Mouse (Mus musculus) kidney, embryonic 14.5 days (tissue): Measurements from ENCODE around the gene Ddb2. TPM values are rescaled to one million over a fixed set of nuclear protein-coding genes. Genes with fewer than 3 reads are reported as not detected.
A peak's percentile ranks its signal among the peaks of the same experiment; 100 is the strongest.

Experiments
- ATAC-seq: fragments of 200-750 bp; cut with Nextera tagmentation; 2 replicates; pipeline ENCODE4 v1.8.0; 2017; ENCODE audit warnings: moderate number of reproducible peaks, mild to moderate bottlenecking, moderate TSS enrichment, moderate library complexity; ENCODE audit not compliant: low FRiP score, low TSS enrichment
- H3K27ac ChIP-seq: fragments of 300-500 bp; sonication (generic); 2 replicates; pipeline ENCODE4 v1.5.1; 2014; ENCODE audit warnings: low read depth, mild to moderate bottlenecking, low read length, moderate library complexity, mixed read lengths
- H3K27me3 ChIP-seq: fragments of 300-500 bp; sonication (generic); 2 replicates; pipeline ENCODE4 v1.6.1; 2014; ENCODE audit warnings: mild to moderate bottlenecking, low read length; ENCODE audit not compliant: control insufficient read depth, insufficient read depth
- H3K36me3 ChIP-seq: fragments of 300-500 bp; sonication (generic); 2 replicates; pipeline ENCODE4 v1.6.1; 2014; ENCODE audit warnings: low read length, mixed read lengths; ENCODE audit not compliant: control insufficient read depth, insufficient read depth
- H3K4me1 ChIP-seq: fragments of 300-500 bp; sonication (generic); 2 replicates; pipeline ENCODE4 v1.6.1; 2014; ENCODE audit warnings: low read length, mixed read lengths; ENCODE audit not compliant: control insufficient read depth, insufficient read depth
- H3K4me2 ChIP-seq: fragments of 300-500 bp; sonication (generic); replicated peaks from 2 replicates; pipeline ENCODE4 v1.6.1; 2014; ENCODE audit warnings: low read depth, mild to moderate bottlenecking, low read length
- H3K4me3 ChIP-seq: fragments of 300-500 bp; sonication (generic); 2 replicates; pipeline ENCODE4 v1.5.1; 2014; ENCODE audit warnings: mild to moderate bottlenecking, low read length
- H3K9ac ChIP-seq: fragments of 300-500 bp; sonication (generic); 2 replicates; pipeline ENCODE4 v1.6.1; 2014; ENCODE audit warnings: low read depth, mild to moderate bottlenecking, low read length, moderate library complexity
- H3K9me3 ChIP-seq: fragments of 300-500 bp; sonication (generic); 2 replicates; pipeline ENCODE4 v1.6.1; 2016; ENCODE audit warnings: low read length; ENCODE audit not compliant: control insufficient read depth
- WGBS: fragments of 180-500 bp; shearing (Covaris S2); extraction: QIAGEN DNeasy Blood & Tissue Kit; methylation state at CpG from one replicate; pipeline ENCODE4 v1.1.7; 2014; 5-methylcytosine and 5-hydroxymethylcytosine counted together
- polyA plus RNA-seq: library from polyadenylated mRNA; unstranded; fragments of >200 nt; fragmentation: Nextera tagmentation; extraction: Ambion mirVana; gene quantifications from 2 replicates; pipeline ENCODE4 v1.2.1, GENCODE M21; 2014

Ddb2 gene
- polyA plus RNA-seq, 1 experiment from 2014 or later: 15.0 TPM

DNA sequence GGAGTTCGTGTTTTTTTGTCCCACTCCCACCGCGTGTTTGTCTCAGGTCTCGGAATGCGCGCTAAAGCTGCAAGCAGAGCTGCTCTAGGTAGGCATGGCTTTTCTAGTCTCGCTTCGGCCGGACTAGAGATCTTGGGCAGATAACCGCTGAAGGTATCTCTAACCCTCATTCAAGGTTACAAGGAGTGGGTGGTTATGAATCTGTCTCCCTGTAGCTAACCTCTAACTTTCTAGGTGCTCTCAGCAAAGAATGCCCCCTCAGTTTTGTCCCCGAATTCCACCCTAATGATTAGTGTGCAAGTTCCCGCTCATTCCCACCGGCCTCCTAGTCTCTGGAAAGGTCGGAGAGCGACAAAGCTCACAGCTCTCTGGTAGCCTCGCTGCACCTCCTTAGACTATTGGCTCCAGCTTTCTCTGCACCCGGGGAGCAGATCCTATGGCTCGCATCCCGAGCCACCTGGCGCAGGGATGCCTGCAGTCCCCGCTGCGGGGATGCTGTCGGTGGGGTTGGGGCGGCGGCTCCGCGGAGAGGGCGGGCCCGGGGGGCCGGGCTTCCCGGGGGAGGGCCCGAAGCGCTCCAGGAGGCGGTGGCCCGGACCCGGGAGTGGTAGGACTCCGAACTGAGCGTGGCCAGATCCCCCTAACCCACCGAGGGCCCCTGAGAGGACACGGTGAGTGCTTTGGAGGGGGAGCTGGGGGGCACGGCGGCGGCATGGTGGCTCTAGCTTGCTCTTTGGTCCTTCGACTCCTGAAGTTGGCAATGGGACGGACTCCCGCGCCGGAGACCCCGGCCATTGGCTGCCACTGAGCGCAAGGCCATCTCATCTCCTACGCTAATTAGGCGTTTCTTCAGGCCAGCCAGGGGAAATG, 19.7 kb upstream of the Ddb2 start:
- H3K27me3 ChIP-seq: peaks cover 16% of the 10 kb centered on the region
- peak overlapping the region; percentile 53; the same call in 1 of the 2 replicates for H3K27ac ChIP-seq
- H3K36me3 ChIP-seq: peaks cover 11% of the 10 kb centered on the region; the same call in 1 of the 2 replicates
- H3K4me3 ChIP-seq: peak overlapping the region; percentile 76
- WGBS: under 1% methylated on average over 52 of the region's 52 CpGs
- H3K9ac ChIP-seq: peak overlapping the region; percentile 63
- peak; percentile 72 for ATAC-seq
- H3K4me2 ChIP-seq: peak overlapping the region; percentile 93
- H3K4me1 ChIP-seq: peaks cover 26% of the 10 kb centered on the region
- no peaks in the 10 kb centered on the region for H3K9me3 ChIP-seq

DNA sequence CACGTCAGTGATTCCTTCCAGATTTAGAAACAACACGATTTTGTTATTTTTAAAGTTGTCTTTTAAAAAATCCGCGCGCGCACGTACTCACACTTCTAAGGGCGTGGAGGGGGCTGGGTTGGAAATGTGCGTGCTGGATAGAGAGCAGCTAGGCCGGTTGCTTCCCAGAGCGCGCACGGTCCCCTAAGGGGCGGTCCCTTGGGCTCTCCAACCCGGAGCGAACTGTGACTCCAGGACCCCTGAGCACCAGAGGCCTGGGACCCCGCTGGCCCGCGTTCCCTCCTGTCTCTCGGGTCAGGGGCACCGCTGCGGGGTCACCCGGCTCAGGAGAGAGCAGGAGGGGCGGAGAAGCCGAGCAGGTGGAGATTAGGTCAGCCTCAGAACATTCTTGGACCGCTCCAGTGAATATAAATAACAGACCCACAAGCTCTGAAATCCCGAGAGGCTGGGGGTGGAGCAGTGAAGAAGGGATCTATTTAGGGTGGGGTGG, 18.9 kb upstream of the Ddb2 start, which contains the start of gene Pacsin3:
Gene Pacsin3 (plus strand): TSS at position 294 of the 490 bp plus-strand sequence.
- H3K9me3 ChIP-seq: no peaks in the 10 kb centered on the region
- peak within 1 kb of the TSS; percentile 76 for H3K4me3 ChIP-seq
- peak within 1 kb of the TSS; percentile 53; the same call in 1 of the 2 replicates for H3K27ac ChIP-seq
- peak; percentile 24; the same call in 1 of the 2 replicates for ATAC-seq
- peaks cover 26% of the 10 kb centered on the region for H3K4me1 ChIP-seq
- H3K27me3 ChIP-seq: peaks cover 16% of the 10 kb centered on the region
- H3K9ac ChIP-seq: peak within 1 kb of the TSS; percentile 63
- 1% methylated on average over 27 of the region's 27 CpGs for WGBS
- peaks cover 4% of the 10 kb centered on the region; the same call in 1 of the 2 replicates for H3K36me3 ChIP-seq
- peak within 1 kb of the TSS; percentile 93 for H3K4me2 ChIP-seq

DNA sequence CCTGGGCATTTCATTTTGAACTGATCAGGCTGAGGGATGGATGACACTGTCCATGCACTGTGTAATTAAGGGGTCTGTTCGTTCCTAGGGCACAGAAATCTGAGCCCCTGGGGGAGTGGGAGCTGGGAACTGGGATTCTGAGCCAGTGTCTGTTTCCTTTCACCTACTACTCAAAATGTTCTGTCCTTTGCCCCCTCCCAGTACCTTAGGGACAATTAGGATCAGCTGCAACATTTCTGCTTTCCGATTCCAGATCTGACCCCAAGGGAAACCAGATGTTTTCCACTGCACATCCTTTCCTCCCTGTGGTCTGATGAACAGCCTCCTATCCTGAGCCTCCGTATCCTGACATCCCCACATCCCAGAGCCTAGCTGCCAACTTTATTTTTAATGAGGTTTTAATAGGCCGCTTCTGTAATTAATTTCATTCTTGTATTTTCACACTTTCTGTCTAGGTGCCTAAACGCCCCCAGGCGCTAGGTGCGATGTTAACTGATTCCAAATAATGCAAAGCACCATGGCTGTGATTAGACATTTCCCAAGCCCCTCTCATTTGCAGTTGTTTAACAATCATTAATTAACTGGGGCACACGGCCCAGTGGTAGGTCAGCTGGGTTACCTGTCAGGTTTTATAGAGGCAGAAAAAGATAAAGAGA, 18.1 kb upstream of the Ddb2 start:
- H3K4me2 ChIP-seq: peak overlapping the region; percentile 93
- no peak for ATAC-seq
- H3K4me3 ChIP-seq: no peak overlapping the region; the same call in 1 of the 2 replicates
- H3K4me1 ChIP-seq: peaks cover 26% of the 10 kb centered on the region
- whole genome bisulfite sequencing: 20% methylated on average over 8 of the region's 8 CpGs
- H3K9me3 ChIP-seq: no peaks in the 10 kb centered on the region
- H3K27me3 ChIP-seq: peaks cover 16% of the 10 kb centered on the region
- no peaks in the 10 kb centered on the region for H3K36me3 ChIP-seq
- peak overlapping the region; percentile 7; the same call in 1 of the 2 replicates for H3K27ac ChIP-seq
- no peak overlapping the region for H3K9ac ChIP-seq

DNA sequence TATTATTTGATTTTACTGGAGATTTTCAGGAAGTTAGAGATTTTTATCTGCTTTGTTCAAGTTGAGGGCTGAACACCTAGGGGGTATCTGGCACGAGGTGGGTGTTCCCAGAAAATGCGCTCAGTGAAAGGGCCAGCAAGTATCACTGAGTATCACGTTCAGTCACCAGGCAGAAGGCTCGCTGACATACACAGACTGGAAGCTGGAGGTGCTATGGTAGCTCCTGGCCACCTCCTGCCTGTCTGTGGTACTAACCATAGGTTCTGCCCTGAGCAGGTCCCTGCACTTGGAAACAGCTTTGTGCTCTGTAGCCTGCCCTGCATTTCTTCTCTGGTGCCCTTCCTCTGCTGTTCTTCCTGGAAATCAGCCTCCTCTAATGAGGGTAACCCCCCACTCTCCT, 15.7 kb upstream of the Ddb2 start:
- WGBS: 48% methylated on average over 4 of the region's 4 CpGs
- peaks cover 16% of the 10 kb centered on the region for H3K27me3 ChIP-seq
- peaks cover 18% of the 10 kb centered on the region for H3K4me1 ChIP-seq
- H3K36me3 ChIP-seq: no peaks in the 10 kb centered on the region
- H3K9ac ChIP-seq: no peak overlapping the region
- H3K9me3 ChIP-seq: no peaks in the 10 kb centered on the region
- ATAC-seq: no peak
- H3K27ac ChIP-seq: no peak overlapping the region
- H3K4me2 ChIP-seq: no peak overlapping the region
- H3K4me3 ChIP-seq: no peak overlapping the region

DNA sequence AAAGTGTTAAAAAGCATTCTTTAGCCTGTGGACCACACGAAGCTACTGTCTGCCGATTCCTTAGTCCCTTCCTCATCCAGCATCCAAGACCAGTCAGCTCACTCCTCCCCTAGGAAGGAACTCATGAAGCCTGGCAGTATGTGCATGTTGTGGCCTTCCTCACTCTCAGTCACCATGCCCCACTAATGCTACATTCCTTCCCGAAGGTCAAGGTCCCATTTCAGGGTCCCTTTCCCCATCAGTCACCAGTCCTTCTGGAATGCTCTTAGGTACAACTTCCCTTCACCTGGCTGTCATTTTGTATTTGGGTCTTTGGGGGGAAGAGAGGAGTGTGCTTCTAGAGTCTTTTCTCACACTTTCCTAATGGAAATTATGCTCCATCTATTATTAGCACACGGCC, 15.2 kb upstream of the Ddb2 start:
- Histone ChIP-seq H3K27ac (no peak overlapping the region), H3K27me3 (peaks cover 16% of the 10 kb centered on the region), H3K36me3 (no peaks in the 10 kb centered on the region), H3K9ac (no peak overlapping the region), H3K4me2 (no peak overlapping the region), H3K4me1 (peaks cover 17% of the 10 kb centered on the region), H3K4me3 (no peak overlapping the region), H3K9me3 (no peaks in the 10 kb centered on the region)
- WGBS: 71% methylated on average over 4 of the region's 4 CpGs
- no peak for ATAC-seq

DNA sequence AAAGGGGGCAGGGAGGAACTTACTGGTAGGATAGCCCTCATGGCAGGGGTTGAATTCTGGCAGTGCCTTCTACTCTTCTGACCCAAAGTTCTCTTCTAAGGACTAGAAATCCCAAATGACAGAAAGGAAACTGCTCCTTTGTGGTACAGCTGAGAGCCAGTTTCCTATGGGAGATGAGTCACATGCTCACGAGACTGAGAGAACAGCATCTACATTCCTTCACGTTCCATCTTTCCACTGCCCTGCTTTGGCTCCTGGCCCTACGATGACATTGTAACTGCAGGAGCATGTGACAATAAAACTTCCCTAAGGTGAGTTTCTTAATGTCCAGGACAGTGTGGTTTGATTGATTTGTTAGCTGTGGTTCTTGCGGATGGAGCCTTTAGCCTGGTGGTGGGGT, 11.6 kb upstream of the Ddb2 start:
- no peak for ATAC-seq

DNA sequence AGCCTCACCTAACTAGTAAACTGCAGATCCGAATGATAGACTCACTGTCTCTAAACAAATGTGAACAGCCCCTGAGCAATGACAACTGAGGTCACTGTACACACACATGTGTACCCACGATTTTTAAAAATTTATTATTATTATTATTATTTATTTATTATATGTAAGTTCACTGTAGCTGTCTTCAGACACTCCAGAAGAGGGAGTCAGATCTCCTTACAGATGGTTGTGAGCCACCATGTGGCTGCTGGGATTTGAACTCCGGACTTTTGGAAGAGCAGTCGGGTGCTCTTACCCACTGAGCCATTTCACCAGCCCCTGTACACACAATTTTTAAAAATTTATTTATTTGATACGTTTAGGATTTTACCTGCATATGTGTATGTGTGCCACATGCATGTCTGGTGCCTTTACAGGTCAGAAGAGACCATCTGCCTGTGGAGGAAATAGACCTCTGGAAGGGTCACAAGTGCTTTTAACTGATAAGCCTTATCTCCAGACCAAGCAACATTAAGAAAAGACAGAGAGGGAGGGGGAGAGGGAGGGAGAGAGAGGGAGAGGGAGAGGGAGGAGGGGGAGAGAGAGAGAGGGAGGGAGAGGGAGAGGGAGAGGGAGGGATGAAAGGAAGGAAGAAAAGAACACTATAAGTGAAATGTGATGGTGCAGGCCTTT, 7.9 kb upstream of the Ddb2 start:
- Histone ChIP-seq H3K36me3 (no peaks in the 10 kb centered on the region), H3K27ac (no peak overlapping the region), H3K9me3 (no peaks in the 10 kb centered on the region), H3K4me1 (no peaks in the 10 kb centered on the region), H3K9ac (no peak overlapping the region), H3K27me3 (no peaks in the 10 kb centered on the region), H3K4me2 (no peak overlapping the region), H3K4me3 (no peak overlapping the region)
- WGBS: 81% methylated on average over 5 of the region's 5 CpGs
- ATAC-seq: no peak

More for the DNA sequence above, 11.6 kb upstream of the Ddb2 start:
- no peaks in the 10 kb centered on the region for H3K36me3 ChIP-seq
- no peak overlapping the region for H3K9ac ChIP-seq
- no peak overlapping the region for H3K4me3 ChIP-seq
- 85% methylated on average over 4 of the region's 4 CpGs for WGBS
- H3K27me3 ChIP-seq: no peaks in the 10 kb centered on the region
- no peaks in the 10 kb centered on the region for H3K4me1 ChIP-seq
- H3K27ac ChIP-seq: no peak overlapping the region
- no peaks in the 10 kb centered on the region for H3K9me3 ChIP-seq
- H3K4me2 ChIP-seq: no peak overlapping the region

DNA sequence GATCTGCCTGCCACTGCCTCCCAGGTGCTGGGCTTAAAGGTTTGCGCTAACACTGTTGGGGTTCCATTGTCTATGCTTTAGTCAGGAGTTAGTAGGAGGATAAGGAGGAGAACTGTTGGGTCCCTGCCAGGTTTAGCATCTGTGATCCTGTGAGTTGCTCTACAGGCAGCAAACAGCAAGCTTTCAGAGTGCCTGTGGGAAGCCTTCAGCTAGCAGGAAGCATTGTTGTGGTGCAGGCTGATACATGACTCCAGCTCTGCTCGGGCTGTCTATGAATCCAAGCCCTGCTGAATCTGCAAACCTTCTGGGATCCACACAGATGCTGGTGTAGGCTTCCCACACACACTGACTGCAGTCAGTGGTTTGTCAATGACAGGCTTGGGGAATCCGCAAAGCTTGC, 6.6 kb upstream of the Ddb2 start:
- no peak overlapping the region for H3K4me3 ChIP-seq
- no peaks in the 10 kb centered on the region for H3K27me3 ChIP-seq
- no peak overlapping the region for H3K27ac ChIP-seq
- 60% methylated on average over 3 of the region's 3 CpGs for WGBS
- H3K9me3 ChIP-seq: no peaks in the 10 kb centered on the region
- H3K4me1 ChIP-seq: no peaks in the 10 kb centered on the region
- no peak overlapping the region for H3K4me2 ChIP-seq
- no peaks in the 10 kb centered on the region for H3K36me3 ChIP-seq
- no peak overlapping the region for H3K9ac ChIP-seq
- ATAC-seq: no peak
